Mouse (Mus musculus) hindbrain, postnatal 0 days (tissue): ENCODE measurements at regions not wholly inside any gene's neighbourhood (a gene's known extent, or its start where the extent isn't known, plus 50 kb on each side); places are given as distances from the start of the nearest gene placed in this dataset.

Experiments used
- ATAC-seq: fragments of 200-750 bp; cut with Nextera tagmentation; 2 replicates; pipeline ENCODE4 v1.8.0; 2017; ENCODE audit warnings: mild to moderate bottlenecking, moderate TSS enrichment, moderate library complexity
- DNase-seq: peaks from one replicate; pipeline ENCODE4 v3.0.0-alpha.2; 2015; ENCODE audit warnings: low spot score
- H3K27ac ChIP-seq: fragments of 300-500 bp; sonication (generic); 2 replicates; pipeline ENCODE4 v1.5.1; 2014; ENCODE audit warnings: mild to moderate bottlenecking
- H3K27me3 ChIP-seq: fragments of 300-500 bp; sonication (generic); 2 replicates; pipeline ENCODE4 v1.6.1; 2014; ENCODE audit warnings: low read length, mixed read lengths; ENCODE audit not compliant: insufficient read depth
- H3K36me3 ChIP-seq: fragments of 300-500 bp; sonication (generic); 2 replicates; pipeline ENCODE4 v1.6.1; 2014; ENCODE audit warnings: low read length, mixed read lengths; ENCODE audit not compliant: insufficient read depth
- H3K4me1 ChIP-seq: fragments of 300-500 bp; sonication (generic); 2 replicates; pipeline ENCODE4 v1.6.1; 2014; ENCODE audit warnings: antibody characterized with exemption, low read length, mixed read lengths; ENCODE audit not compliant: insufficient read depth
- H3K4me2 ChIP-seq: fragments of 300-500 bp; sonication (generic); 2 replicates; pipeline ENCODE4 v1.6.1; 2014; ENCODE audit warnings: low read depth, mild to moderate bottlenecking, low read length, moderate library complexity, mixed read lengths
- H3K4me3 ChIP-seq: fragments of 300-500 bp; sonication (generic); 2 replicates; pipeline ENCODE4 v1.5.1; 2014; ENCODE audit warnings: low read length
- H3K9ac ChIP-seq: fragments of 300-500 bp; sonication (generic); replicated peaks from 2 replicates; pipeline ENCODE4 v1.6.1; 2014; ENCODE audit warnings: mild to moderate bottlenecking, low read length, moderate library complexity, mixed read lengths
- H3K9me3 ChIP-seq: fragments of 300-500 bp; sonication (generic); 2 replicates; pipeline ENCODE4 v1.6.1; 2016; ENCODE audit warnings: low read length, mixed read lengths
- CTCF ChIP-seq: IDR thresholded peaks from 2 replicates; pipeline ENCODE4 v1.5.1; 2016; ENCODE audit warnings: antibody characterized with exemption, control low read depth, low read depth
- WGBS: fragments of 180-500 bp; shearing (Covaris S2); extraction: QIAGEN DNeasy Blood & Tissue Kit; methylation state at CpG from one replicate; pipeline ENCODE4 v1.1.7; 2014; 5-methylcytosine and 5-hydroxymethylcytosine counted together

- Histone ChIP-seq H3K27me3 (no peaks in the 10 kb centered on the region), H3K36me3 (no peaks in the 10 kb centered on the region), H3K4me3 (no peak overlapping the region), H3K4me2 (no peak overlapping the region), H3K4me1 (peaks cover 9% of the 10 kb centered on the region; the same call in 1 of the 2 replicates), H3K9me3 (no peaks in the 10 kb centered on the region), H3K9ac (no peak overlapping the region), H3K27ac (no peak overlapping the region)
- ATAC-seq: no peak
- 93% methylated on average over 5 of the region's 5 CpGs for WGBS
- no peak for DNase-seq
- no peak for TF ChIP-seq CTCF
These were observed 75.6 kb downstream of the Oxgr1 start for GRCm38 (mm10) chr14:119966666-119967065.

- WGBS: 37% methylated on average over 11 of the region's 11 CpGs
- Histone ChIP-seq H3K9me3 (no peaks in the 10 kb centered on the region), H3K27me3 (no peaks in the 10 kb centered on the region), H3K9ac (no peak overlapping the region), H3K27ac (no peak overlapping the region), H3K4me1 (peaks cover 9% of the 10 kb centered on the region; the same call in 1 of the 2 replicates), H3K4me3 (no peak overlapping the region), H3K36me3 (no peaks in the 10 kb centered on the region), H3K4me2 (0 out of 2 replicates have a peak overlapping the region, but pooled peaks have one; percentile 7)
- TF ChIP-seq CTCF: no peak
- ATAC-seq: peak; percentile 87
- DNase-seq: peak; percentile 84
These were observed 76.3 kb downstream of the Oxgr1 start for GRCm38 (mm10) chr14:119965842-119966483.

GRCm38 (mm10) chr14:119963741-119964140, 78.5 kb downstream of the Oxgr1 start:
- no peak for DNase-seq
- no peak overlapping the region for H3K4me2 ChIP-seq
- H3K27me3 ChIP-seq: no peaks in the 10 kb centered on the region
- peaks cover 9% of the 10 kb centered on the region; the same call in 1 of the 2 replicates for H3K4me1 ChIP-seq
- TF ChIP-seq CTCF: no peak
- no peak overlapping the region for H3K27ac ChIP-seq
- 75% methylated on average over 3 of the region's 3 CpGs for WGBS
- ATAC-seq: no peak
- H3K4me3 ChIP-seq: no peak overlapping the region
- no peaks in the 10 kb centered on the region for H3K9me3 ChIP-seq
- H3K36me3 ChIP-seq: no peaks in the 10 kb centered on the region
- no peak overlapping the region for H3K9ac ChIP-seq

- WGBS: 46% methylated on average over 14 of the region's 14 CpGs
- H3K4me2 ChIP-seq: 0 out of 2 replicates have a peak overlapping the region, but pooled peaks have one; percentile 16
- H3K9me3 ChIP-seq: no peaks in the 10 kb centered on the region
- H3K36me3 ChIP-seq: no peaks in the 10 kb centered on the region
- H3K27ac ChIP-seq: no peak overlapping the region
- no peaks in the 10 kb centered on the region for H3K27me3 ChIP-seq
- 0 out of 2 replicates have a peak, but pooled peaks cover 3% of the 10 kb centered on the region for H3K4me1 ChIP-seq
- H3K4me3 ChIP-seq: no peak overlapping the region
- H3K9ac ChIP-seq: no peak overlapping the region
- peak; percentile 78 for ATAC-seq
- no peak for TF ChIP-seq CTCF
- peak; percentile 78 for DNase-seq
These were observed 88.4 kb downstream of the Oxgr1 start for GRCm38 (mm10) chr14:119953861-119954260.

- Histone ChIP-seq H3K9me3 (no peaks in the 10 kb centered on the region), H3K4me1 (0 out of 2 replicates have a peak, but pooled peaks cover 3% of the 10 kb centered on the region), H3K27me3 (no peaks in the 10 kb centered on the region), H3K36me3 (no peaks in the 10 kb centered on the region), H3K9ac (no peak overlapping the region), H3K4me3 (no peak overlapping the region), H3K4me2 (no peak overlapping the region), H3K27ac (no peak overlapping the region)
- 41% methylated on average over 10 of the region's 10 CpGs for WGBS
- TF ChIP-seq CTCF: no peak
- DNase-seq: peak; percentile 41
- ATAC-seq: peak; percentile 49; the same call in 1 of the 2 replicates
These were observed 89.2 kb downstream of the Oxgr1 start for GRCm38 (mm10) chr14:119952877-119953624.
